ENCODE assay signal across 15 mouse cellular contexts in the genomic region with DNA sequence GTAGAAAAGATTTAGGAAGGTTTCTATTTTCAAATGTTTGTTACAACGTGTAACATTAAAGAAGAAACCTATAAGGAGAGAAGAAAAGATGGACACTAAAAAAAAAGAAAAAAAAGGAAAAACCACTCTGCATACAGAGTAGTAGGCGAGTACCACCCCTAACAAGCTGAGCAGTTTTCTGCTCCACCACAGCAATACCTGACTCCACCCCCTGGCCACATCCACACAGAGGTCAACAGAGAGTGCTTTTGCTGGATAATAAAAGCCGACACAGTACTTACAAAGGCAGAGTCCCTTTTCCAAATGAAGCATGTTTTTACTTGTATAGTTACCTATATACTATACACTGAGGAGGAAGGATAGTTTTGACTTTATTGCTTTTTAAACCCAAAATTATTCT.
"Had no signal": no experiment of that assay in that cellular context is flagged by ENCODE, and none has a peak within 500 bp of the region (broad histone marks: within the 10 kb centered on the region; RNA-seq: fewer than 3 reads in every experiment).

No protein-coding gene starts in this region.

- H3K27me3 ChIP-seq: limb, embryonic 15.5 days; megakaryocyte, embryonic 14.5 days; midbrain, embryonic 12.5 days; neural tube, embryonic 13.5 days had no signal

- H3K4me2 ChIP-seq: limb, embryonic 15.5 days; lung, embryonic 14.5 days; midbrain, embryonic 12.5 days; neural tube, embryonic 13.5 days had no signal

- H3K9ac ChIP-seq: limb, embryonic 15.5 days; liver, embryonic 14.5 days; lung, embryonic 14.5 days; midbrain, embryonic 12.5 days; neural tube, embryonic 13.5 days had no signal

- ATAC-seq: midbrain, embryonic 16.5 days had no signal

- H3K4me1 ChIP-seq: limb, embryonic 15.5 days; neural tube, embryonic 13.5 days had no signal

- H3K36me3 ChIP-seq: midbrain, embryonic 12.5 days; neural tube, embryonic 13.5 days had no signal

- H3K27ac ChIP-seq: limb, embryonic 15.5 days; liver, embryonic 14.5 days; midbrain, embryonic 12.5 days; neural tube, embryonic 13.5 days had no signal

- H3K4me3 ChIP-seq: limb, embryonic 15.5 days; megakaryocyte, embryonic 14.5 days; midbrain, embryonic 12.5 days; neural tube, embryonic 13.5 days had no signal

- DNase-seq: kidney, adult 18-20 months; kidney, postnatal 10 days; kidney, postnatal 4 days; left cerebral cortex, postnatal 4 days; lung, embryonic 14.5 days; lung, postnatal 10 days; lung, postnatal 4 days; right cerebral cortex, postnatal 25 days; thymus, postnatal 4 days had no signal

- H3K9me3 ChIP-seq: limb, embryonic 15.5 days; megakaryocyte, embryonic 14.5 days; midbrain, embryonic 12.5 days; neural tube, embryonic 13.5 days had no signal
